7 mouse cellular contexts compared by ENCODE assay signal in genomic region chr7:144582284-144582980, GRCm38 (mm10). TPM values are rescaled to one million over a fixed set of nuclear protein-coding genes. Genes with fewer than 3 reads are reported as not detected.
A peak's percentile ranks its signal among the peaks of the same experiment; 100 is the strongest.
DNase-seq lines count a peak whose midpoint lies in the region; ATAC-seq lines count a peak whose summit lies in the region.

Fadd (minus strand) TSS chr7:144582463.

- H3K27me3 ChIP-seq in embryonic facial prominence, embryonic 10.5 days (replicated peaks; ENCODE audit: low read depth, poor library complexity, severe bottlenecking), result peaks cover 22% of the 10 kb centered on the region
- peaks cover 11% of the 10 kb centered on the region; the same call in 1 of the 2 replicates for H3K27me3 ChIP-seq in limb, embryonic 10.5 days (ENCODE audit: low read depth, poor library complexity, severe bottlenecking)
- no peaks in the 10 kb centered on the region for H3K27me3 ChIP-seq in midbrain, embryonic 13.5 days

- no peaks in the 10 kb centered on the region for H3K9me3 ChIP-seq in embryonic facial prominence, embryonic 10.5 days
- no peaks in the 10 kb centered on the region for H3K9me3 ChIP-seq in limb, embryonic 10.5 days (replicated peaks)
- no peaks in the 10 kb centered on the region for H3K9me3 ChIP-seq in midbrain, embryonic 13.5 days

- H3K27ac ChIP-seq in embryonic facial prominence, embryonic 10.5 days (replicated peaks), result peak within 1 kb of the TSS; percentile 93
- peak within 1 kb of the TSS; percentile 92 for H3K27ac ChIP-seq in limb, embryonic 10.5 days
- H3K27ac ChIP-seq in midbrain, embryonic 13.5 days, result peak within 1 kb of the TSS; percentile 92

- peak within 1 kb of the TSS; percentile 88 for H3K4me3 ChIP-seq in embryonic facial prominence, embryonic 10.5 days
- H3K4me3 ChIP-seq in limb, embryonic 10.5 days, result peak within 1 kb of the TSS; percentile 90
- peak within 1 kb of the TSS; percentile 81 for H3K4me3 ChIP-seq in midbrain, embryonic 13.5 days (replicated peaks)

- H3K36me3 ChIP-seq in embryonic facial prominence, embryonic 10.5 days (replicated peaks), result peaks cover 33% of the 10 kb centered on the region
- peaks cover 28% of the 10 kb centered on the region for H3K36me3 ChIP-seq in limb, embryonic 10.5 days
- H3K36me3 ChIP-seq in midbrain, embryonic 13.5 days, result peaks cover 29% of the 10 kb centered on the region

- peak within 1 kb of the TSS; percentile 78 for H3K9ac ChIP-seq in midbrain, embryonic 13.5 days (replicated peaks)

- H3K4me2 ChIP-seq in midbrain, embryonic 13.5 days (replicated peaks), result peak within 1 kb of the TSS; percentile 89

- peak; percentile 98 for DNase-seq in adrenal gland, postnatal 10 days
- peak; percentile 93 for DNase-seq in embryonic facial prominence, embryonic 10.5 days (ENCODE audit: low spot score)
- peak; percentile 95 for DNase-seq in kidney, adult 11 months
- peak; percentile 93 for DNase-seq in limb, embryonic 10.5 days (ENCODE audit: low spot score)
- DNase-seq in spleen, adult 12 weeks (ENCODE audit: low spot score), result peak; percentile 82

- 1% methylated on average over 34 of the region's 34 CpGs for WGBS in embryonic facial prominence, embryonic 10.5 days
- 3% methylated on average over 34 of the region's 34 CpGs for WGBS in limb, embryonic 10.5 days
- WGBS in midbrain, embryonic 13.5 days, result 3% methylated on average over 34 of the region's 34 CpGs

- ATAC-seq in granulocyte monocyte progenitor cell, adult 5-6 weeks (replicated peaks; ENCODE audit: poor library complexity, severe bottlenecking), result peak; percentile 73
- peak; percentile 90 for ATAC-seq in midbrain, embryonic 13.5 days

- H3K4me1 ChIP-seq in embryonic facial prominence, embryonic 10.5 days, result peaks cover 29% of the 10 kb centered on the region
- H3K4me1 ChIP-seq in limb, embryonic 10.5 days, result peaks cover 24% of the 10 kb centered on the region
- H3K4me1 ChIP-seq in midbrain, embryonic 13.5 days (replicated peaks), result peaks cover 23% of the 10 kb centered on the region

RNA-seq across cellular contexts. Expression of gene Fadd, which starts in this region (rescaled TPM):
- 10 to 100 TPM; 10.1 to 11.1 TPM for total RNA-seq in adrenal gland, postnatal 10 days (2021)
- 10.7 and 12.0 TPM in 2 replicates for polyA plus RNA-seq in embryonic facial prominence, embryonic 10.5 days (2016; fragmentation: Nextera tagmentation; extraction: Ambion mirVana)
- total RNA-seq in granulocyte monocyte progenitor cell, adult 5-6 weeks (2014; fragmentation: Nextera tagmentation), result 8.3 and 13.2 TPM in 2 replicates
- total RNA-seq in granulocyte monocyte progenitor cell, adult 5-6 weeks (2017), result 6.7 and 8.1 TPM in 2 replicates
- 12.6 and 13.5 TPM in 2 replicates for polyA plus RNA-seq in limb, embryonic 10.5 days (2016; fragmentation: Nextera tagmentation; extraction: Ambion mirVana)
- 5.3 and 6.0 TPM in 2 replicates for polyA plus RNA-seq in midbrain, embryonic 13.5 days (2015; fragmentation: Nextera tagmentation; extraction: Ambion mirVana)

Comparison
In these comparisons a context has a peak if more than half of its experiments do, and no peak if none do; other contexts are left out.
1. Peak in every context shown above with its lines: DNase-seq, ATAC-seq, H3K4me3 ChIP-seq and H3K27ac ChIP-seq.